Mouse (Mus musculus) midbrain, postnatal 0 days (tissue): Measurements from ENCODE around the gene Zdhhc14. TPM values are rescaled to one million over a fixed set of nuclear protein-coding genes. Genes with fewer than 3 reads are reported as not detected.
A peak's percentile ranks its signal among the peaks of the same experiment; 100 is the strongest.

Source experiments
- ATAC-seq: fragments of 200-750 bp; cut with Nextera tagmentation; 2 replicates; pipeline ENCODE4 v1.8.0; 2017; ENCODE audit warnings: moderate number of reproducible peaks, mild to moderate bottlenecking, moderate TSS enrichment, moderate library complexity; ENCODE audit not compliant: low FRiP score
- DNase-seq: peaks from one replicate; pipeline ENCODE4 v3.0.0-alpha.2; 2015; ENCODE audit warnings: low spot score
- H3K27ac ChIP-seq: fragments of 300-500 bp; sonication (generic); 2 replicates; pipeline ENCODE4 v1.5.1; 2014; ENCODE audit warnings: low read depth, mild to moderate bottlenecking, low read length, mixed read lengths
- H3K27me3 ChIP-seq: fragments of 300-500 bp; sonication (generic); 2 replicates; pipeline ENCODE4 v1.6.1; 2014; ENCODE audit warnings: low read length, control low read depth, mixed read lengths; ENCODE audit not compliant: insufficient read depth
- H3K36me3 ChIP-seq: fragments of 300-500 bp; sonication (generic); 2 replicates; pipeline ENCODE4 v1.6.1; 2014; ENCODE audit warnings: low read length, control low read depth, mixed read lengths; ENCODE audit not compliant: insufficient read depth
- H3K4me1 ChIP-seq: fragments of 300-500 bp; sonication (generic); 2 replicates; pipeline ENCODE4 v1.6.1; 2014; ENCODE audit warnings: mild to moderate bottlenecking, control low read depth, antibody characterized with exemption, low read length, mixed read lengths; ENCODE audit not compliant: insufficient read depth
- H3K4me2 ChIP-seq: fragments of 300-500 bp; sonication (generic); 2 replicates; pipeline ENCODE4 v1.6.1; 2014; ENCODE audit warnings: low read depth, mild to moderate bottlenecking, low read length, mixed read lengths; ENCODE audit not compliant: poor library complexity, severe bottlenecking
- H3K4me3 ChIP-seq: fragments of 300-500 bp; sonication (generic); 2 replicates; pipeline ENCODE4 v1.5.1; 2014; ENCODE audit warnings: low read depth, mild to moderate bottlenecking, low read length, moderate library complexity
- H3K9ac ChIP-seq: fragments of 300-500 bp; sonication (generic); replicated peaks from 2 replicates; pipeline ENCODE4 v1.6.1; 2014; ENCODE audit warnings: mild to moderate bottlenecking, low read length, moderate library complexity, mixed read lengths; ENCODE audit not compliant: poor library complexity, severe bottlenecking
- H3K9me3 ChIP-seq: fragments of 300-500 bp; sonication (generic); 2 replicates; pipeline ENCODE4 v1.6.1; 2016; ENCODE audit warnings: low read length, control low read depth
- CTCF ChIP-seq: IDR thresholded peaks from 2 replicates; pipeline ENCODE4 v1.5.1; 2016; ENCODE audit warnings: antibody characterized with exemption, mild to moderate bottlenecking
- WGBS: fragments of 180-500 bp; shearing (Covaris S2); extraction: QIAGEN DNeasy Blood & Tissue Kit; methylation state at CpG from one replicate; pipeline ENCODE4 v1.1.7; 2014; 5-methylcytosine and 5-hydroxymethylcytosine counted together
- polyA plus RNA-seq: library from polyadenylated mRNA; unstranded; fragments of >200 nt; fragmentation: Nextera tagmentation; extraction: Ambion mirVana; gene quantifications from 2 replicates; pipeline ENCODE4 v1.2.1, GENCODE M21; 2015
- total RNA-seq: library from RNA; depleted of rRNA; stranded (reverse); fragments of >200 nt; gene quantifications from 2 replicates; pipeline ENCODE4 v1.2.3, GENCODE M21; 2014; rRNA removed

Gene Zdhhc14
- total RNA-seq (18.3 and 19.5 TPM in 2 replicates), polyA plus RNA-seq (8.5 and 9.6 TPM in 2 replicates)

DNA sequence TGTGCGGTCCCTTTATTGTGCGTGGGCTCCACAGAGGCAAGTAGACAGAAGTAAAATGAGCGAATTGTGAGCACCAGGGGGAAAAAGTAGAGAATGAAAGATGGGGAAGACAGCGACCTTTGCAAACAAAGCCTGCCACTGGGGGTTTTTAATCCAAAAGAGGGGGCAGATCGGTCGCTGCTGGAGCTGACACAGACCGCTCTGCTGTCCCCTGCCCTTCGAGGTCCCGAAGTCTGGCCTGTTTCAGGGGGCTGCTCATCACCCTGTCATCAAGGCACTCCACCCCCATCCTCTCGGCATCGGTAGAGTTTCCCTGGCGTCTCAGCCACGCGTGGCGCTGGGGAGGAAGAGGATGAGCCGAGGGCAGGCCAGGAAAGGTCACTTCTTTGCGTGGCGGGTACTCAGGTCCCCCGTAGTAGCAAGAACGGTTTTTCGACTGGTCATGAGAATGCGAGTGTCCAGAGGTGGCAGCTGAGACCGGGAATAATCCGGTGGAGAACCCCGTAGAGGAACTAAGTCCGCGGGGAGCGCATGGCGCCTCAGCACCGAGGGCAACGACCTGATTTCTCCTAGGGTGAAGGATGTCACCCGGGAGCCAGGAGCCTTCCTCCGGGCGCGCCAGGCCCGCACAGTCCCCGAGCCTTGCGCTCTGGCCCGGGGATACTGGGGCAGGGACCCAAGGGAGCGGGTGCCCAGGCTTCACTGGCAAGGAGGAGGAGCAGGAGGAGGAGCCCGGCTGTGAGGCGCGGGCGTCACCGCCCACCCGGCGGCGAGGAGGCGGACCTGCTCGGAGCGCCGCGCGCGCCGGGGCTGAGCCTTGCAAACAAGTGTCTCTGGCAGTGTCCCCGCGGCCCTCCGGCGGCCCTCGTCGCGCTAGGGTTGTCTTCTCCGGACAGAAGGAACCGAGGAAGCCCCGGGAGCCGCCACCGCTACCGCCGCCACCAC, at the start of gene Zdhhc14:
Gene Zdhhc14, plus strand, starts transcription at position 757 of the 945 bp plus-strand sequence.
- peak within 1 kb of the TSS; percentile 96 for H3K4me2 ChIP-seq
- TF ChIP-seq CTCF = peak; percentile 22; the same call in 1 of the 2 replicates
- H3K27me3 ChIP-seq = no peaks in the 10 kb centered on the region
- ATAC-seq (peak; percentile 88), DNase-seq (peak; percentile 91)
- no peaks in the 10 kb centered on the region for H3K36me3 ChIP-seq
- peak within 1 kb of the TSS; percentile 93 for H3K27ac ChIP-seq
- peak within 1 kb of the TSS; percentile 74 for H3K9ac ChIP-seq
- H3K4me1 ChIP-seq = peaks cover 17% of the 10 kb centered on the region
- no peaks in the 10 kb centered on the region for H3K9me3 ChIP-seq
- WGBS = under 1% methylated on average over 65 of the region's 70 CpGs
- H3K4me3 ChIP-seq = peak within 1 kb of the TSS; percentile 87

- H3K9ac ChIP-seq = no peak overlapping the region
- 71% methylated on average over 3 of the region's 3 CpGs for WGBS
- H3K4me1 ChIP-seq = no peaks in the 10 kb centered on the region
- H3K36me3 ChIP-seq = peaks cover under 1% of the 10 kb centered on the region; the same call in 1 of the 2 replicates
- TF ChIP-seq CTCF = no peak
- H3K9me3 ChIP-seq = no peaks in the 10 kb centered on the region
- ATAC-seq (no peak), DNase-seq (no peak)
- no peaks in the 10 kb centered on the region for H3K27me3 ChIP-seq
- no peak overlapping the region for H3K4me2 ChIP-seq
- no peak overlapping the region for H3K4me3 ChIP-seq
- H3K27ac ChIP-seq = no peak overlapping the region
Measured at GRCm38 (mm10) chr17:5443260-5443659, 49.1 kb upstream of the Zdhhc14 start.

- WGBS = 57% methylated on average over 5 of the region's 5 CpGs
- ATAC-seq = no peak
- no peak for DNase-seq
- Histone ChIP-seq H3K36me3 (no peaks in the 10 kb centered on the region), H3K4me1 (no peaks in the 10 kb centered on the region), H3K9me3 (no peaks in the 10 kb centered on the region), H3K27me3 (no peaks in the 10 kb centered on the region), H3K9ac (no peak overlapping the region), H3K4me3 (no peak overlapping the region), H3K4me2 (no peak overlapping the region), H3K27ac (no peak overlapping the region)
- no peak for TF ChIP-seq CTCF
Measured at GRCm38 (mm10) chr17:5443751-5444150, 48.6 kb upstream of the Zdhhc14 start.

DNA sequence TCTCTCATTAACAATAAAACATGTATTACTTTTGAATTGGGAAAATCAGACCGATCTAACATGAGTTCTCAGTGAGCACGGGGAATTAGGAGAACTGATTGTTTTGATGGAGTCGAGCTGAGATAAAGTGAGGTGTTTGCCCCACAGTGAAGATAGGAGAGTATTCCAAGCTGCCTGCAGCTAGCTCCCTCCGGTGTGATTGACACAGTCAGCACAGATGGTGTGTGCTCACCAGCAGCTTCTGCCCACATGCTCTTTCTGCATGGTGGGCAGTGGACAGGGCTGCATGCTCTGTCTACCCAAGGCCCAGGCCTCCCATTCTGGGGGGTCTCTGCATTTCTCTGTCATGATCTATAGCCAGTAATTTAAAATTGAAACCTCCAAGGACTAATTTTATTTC, 38.7 kb upstream of the Zdhhc14 start:
- no peak for ATAC-seq
- peak; percentile 11 for DNase-seq
- Histone ChIP-seq H3K36me3 (no peaks in the 10 kb centered on the region), H3K4me3 (no peak overlapping the region), H3K27ac (no peak overlapping the region), H3K4me2 (no peak overlapping the region), H3K9me3 (no peaks in the 10 kb centered on the region), H3K27me3 (0 out of 2 replicates have a peak, but pooled peaks cover 3% of the 10 kb centered on the region), H3K9ac (no peak overlapping the region), H3K4me1 (no peaks in the 10 kb centered on the region)
- 76% methylated on average over 4 of the region's 4 CpGs for WGBS
- TF ChIP-seq CTCF = no peak

DNA sequence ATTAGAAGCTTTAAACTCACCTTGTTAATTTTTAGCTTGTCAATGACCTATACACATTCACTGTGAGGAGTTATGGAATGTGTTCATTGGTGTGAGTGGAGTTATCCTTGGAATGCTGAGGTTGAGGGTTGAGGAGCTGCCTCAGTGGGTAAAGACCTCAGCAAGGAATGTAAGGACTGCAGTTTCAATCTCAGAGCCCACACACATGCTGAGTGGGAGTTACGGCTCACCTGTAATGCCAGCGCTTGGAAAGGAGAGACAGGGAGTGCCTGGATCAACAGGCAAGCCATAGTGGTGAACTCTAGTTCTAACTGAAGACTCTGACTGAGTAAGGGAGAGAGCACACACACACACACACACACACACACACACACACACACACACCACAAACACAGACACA, 28.4 kb upstream of the Zdhhc14 start:
- DNase-seq (no peak), ATAC-seq (no peak)
- TF ChIP-seq CTCF = no peak
- no peak overlapping the region for H3K27ac ChIP-seq
- H3K36me3 ChIP-seq = no peaks in the 10 kb centered on the region
- H3K4me1 ChIP-seq = no peaks in the 10 kb centered on the region
- no peak overlapping the region for H3K4me3 ChIP-seq
- WGBS = 91% methylated on average over 2 of the region's 2 CpGs
- H3K27me3 ChIP-seq = no peaks in the 10 kb centered on the region
- H3K4me2 ChIP-seq = no peak overlapping the region
- H3K9me3 ChIP-seq = no peaks in the 10 kb centered on the region
- no peak overlapping the region for H3K9ac ChIP-seq

GRCm38 (mm10) chr17:5466736-5467135, 25.6 kb upstream of the Zdhhc14 start:
- Histone ChIP-seq H3K27me3 (no peaks in the 10 kb centered on the region), H3K9ac (no peak overlapping the region), H3K4me1 (no peaks in the 10 kb centered on the region), H3K4me3 (no peak overlapping the region), H3K36me3 (no peaks in the 10 kb centered on the region), H3K27ac (no peak overlapping the region), H3K9me3 (no peaks in the 10 kb centered on the region), H3K4me2 (no peak overlapping the region)
- ATAC-seq = no peak
- DNase-seq = no peak
- WGBS = 76% methylated on average over 8 of the region's 8 CpGs
- TF ChIP-seq CTCF = no peak
